Mouse (Mus musculus): ENCODE measurements around the gene Ppme1. TPM values are rescaled to one million over a fixed set of nuclear protein-coding genes. Genes with fewer than 3 reads are reported as not detected.
A peak's percentile ranks its signal among the peaks of the same experiment; 100 is the strongest.

The Ppme1 gene
- total RNA-seq, 2 experiments from 2014 or later, result 145 to 146 TPM

DNA sequence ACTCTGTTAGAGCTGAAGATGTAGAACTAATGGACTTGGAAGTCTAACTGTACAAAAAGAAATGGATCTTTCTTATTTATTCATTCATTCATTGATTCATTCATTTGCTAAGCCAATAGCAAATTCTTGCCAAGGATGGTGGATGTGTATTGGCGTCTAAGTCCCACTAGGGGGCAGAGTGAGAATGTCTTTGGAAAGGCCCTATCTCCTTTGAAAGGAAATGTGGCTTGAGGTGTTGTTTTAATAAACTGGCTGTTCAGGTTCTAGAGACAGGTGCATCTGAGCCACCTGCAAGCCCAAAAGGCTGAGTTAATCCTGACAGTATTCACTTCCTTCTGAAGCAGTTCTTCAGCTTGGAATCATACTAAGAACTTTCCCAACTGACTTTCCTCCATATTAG is 92.3 kb downstream of the Ppme1 start:
- peak in 1 of 2 experiments; percentile 69 for DNase-seq (ENCODE audit: low spot score in 2 of 2)

Other genes starting within 250 kb of the Ppme1 start
- gene Lipt2, start 213.0 kb downstream of the Ppme1 start, total RNA-seq (2021), result 1 to 10 TPM; 4.0 to 4.1 TPM
- under 1 TPM; 0.43 to 0.79 TPM for gene Kcne3, start 195.8 kb downstream of the Ppme1 start, total RNA-seq (2021)
- 100 to 1,000 TPM; 250 to 264 TPM for gene Pgm2l1, start 144.9 kb downstream of the Ppme1 start, total RNA-seq (2021)
- 1 to 10 TPM; 3.0 to 5.9 TPM for gene P4ha3, start 86.8 kb downstream of the Ppme1 start, total RNA-seq (2021)
- gene C2cd3, start 74 bp downstream of the Ppme1 start, total RNA-seq (2021), result 10 to 100 TPM; 23.4 to 24.4 TPM
- 1 to 10 TPM; 1.9 to 2.8 TPM for gene Ucp3, start 100.7 kb upstream of the Ppme1 start, total RNA-seq (2021)
- gene Ucp2, start 121.0 kb upstream of the Ppme1 start, total RNA-seq (2021), result 10 to 100 TPM; 60.5 to 73.3 TPM
- gene Dnajb13, start 142.7 kb upstream of the Ppme1 start, total RNA-seq (2021), result under 1 TPM; 0.36 to 0.77 TPM
- gene Coa4, start 164.8 kb upstream of the Ppme1 start, total RNA-seq (2021), result 1 to 10 TPM; 8.0 TPM
- 100 to 1,000 TPM; 373 to 390 TPM for gene Rab6a, start 235.1 kb upstream of the Ppme1 start, total RNA-seq (2021)
- gene Mrpl48, start 236.0 kb upstream of the Ppme1 start, total RNA-seq (2021), result 10 to 100 TPM; 70.4 to 74.7 TPM